Mouse (Mus musculus) skeletal muscle tissue, adult 2 months (tissue): Measurements from ENCODE around the gene Disp1.
A peak's percentile ranks its signal among the peaks of the same experiment; 100 is the strongest.

Experiments used
- DNase-seq: peaks from one replicate; pipeline ENCODE4 v3.0.0-alpha.2; 2012; ENCODE audit warnings: low read depth, low spot score

The Disp1 gene

DNA sequence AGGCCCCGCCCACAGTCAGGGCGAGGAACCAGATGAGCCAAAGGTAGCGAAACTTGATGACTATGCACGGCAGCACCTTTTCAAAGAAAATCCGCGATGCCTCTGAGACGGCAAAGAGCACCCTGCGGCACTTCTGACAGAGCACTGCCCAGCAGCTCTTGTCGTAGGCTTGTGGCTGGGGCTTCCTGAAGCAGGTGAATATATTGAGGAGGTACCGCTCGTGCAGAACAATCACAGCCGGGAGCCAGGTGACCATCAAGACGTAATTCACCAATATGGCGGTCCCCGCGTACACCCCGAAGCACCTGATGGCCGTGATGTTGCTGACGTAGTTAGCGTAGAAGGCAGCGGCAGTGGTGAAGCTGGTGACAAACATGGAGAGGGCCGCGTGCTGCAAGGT is 132.7 kb downstream of the Disp1 start:
- DNase-seq: no peak

DNA sequence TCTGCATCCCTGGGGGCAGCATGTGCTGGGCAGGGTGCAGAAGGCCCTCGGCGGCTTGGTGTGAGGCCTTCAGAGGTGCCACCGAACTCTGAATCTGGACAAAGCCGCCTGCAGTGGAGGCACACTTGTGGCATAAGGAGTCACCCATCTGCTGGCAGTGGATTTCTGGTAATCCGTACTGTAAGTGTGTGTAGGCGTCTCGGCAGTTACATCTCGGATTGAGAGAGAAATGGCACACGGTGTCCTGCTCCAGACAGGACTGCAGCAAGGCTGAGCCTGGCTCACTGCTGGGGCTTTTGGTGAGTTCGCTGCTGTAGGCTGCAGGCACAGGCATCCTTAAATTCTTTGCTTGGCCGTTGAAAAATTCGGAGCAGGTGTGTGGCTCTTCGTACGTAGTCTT is 134.5 kb downstream of the Disp1 start:
- DNase-seq: no peak

DNA sequence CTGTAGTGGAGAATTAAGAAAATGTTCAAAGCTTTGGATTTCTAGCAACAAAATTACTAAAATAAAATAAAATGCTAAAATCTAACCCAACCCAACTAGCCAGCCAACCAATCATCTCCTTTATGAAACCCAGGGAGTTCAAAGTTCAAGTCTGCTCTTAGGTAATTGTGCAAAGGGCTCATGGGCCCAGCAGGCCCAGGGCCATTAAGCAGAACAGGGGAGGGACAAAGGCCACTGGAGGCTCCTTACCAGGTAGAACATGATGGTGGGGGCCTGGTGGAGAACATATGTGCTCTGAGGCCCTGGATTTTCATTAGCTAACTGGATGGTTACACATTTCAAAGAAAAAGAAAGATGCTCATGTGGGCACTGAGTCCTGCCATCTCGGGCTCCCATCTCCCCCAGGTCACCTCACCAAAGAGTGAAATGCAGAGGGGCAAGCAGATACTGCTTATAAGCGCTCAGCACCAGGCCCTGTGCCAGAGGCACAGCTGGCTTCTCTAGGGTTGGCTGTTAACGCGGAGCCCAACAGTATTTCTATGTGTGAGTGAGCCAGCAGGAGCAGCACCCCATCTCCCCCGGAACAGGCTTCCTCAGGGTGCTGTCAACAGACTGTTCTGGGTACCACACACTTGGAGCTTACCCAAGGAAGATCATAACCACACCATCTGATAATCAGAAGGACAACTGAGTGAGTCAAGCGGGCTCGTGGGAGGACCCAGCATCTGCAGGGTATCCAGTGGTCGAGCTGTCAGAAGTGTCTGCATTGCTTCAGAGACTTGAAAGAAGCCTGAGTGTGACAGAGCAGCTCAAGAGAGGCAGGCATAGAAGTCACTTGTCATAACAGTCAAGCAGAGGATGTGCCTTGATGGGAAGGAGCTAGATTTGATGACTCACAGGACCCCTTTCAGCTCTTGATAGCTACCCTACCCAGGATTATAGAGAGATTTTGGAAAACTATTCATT is 137.0 kb downstream of the Disp1 start:
- DNase-seq: no peak

DNA sequence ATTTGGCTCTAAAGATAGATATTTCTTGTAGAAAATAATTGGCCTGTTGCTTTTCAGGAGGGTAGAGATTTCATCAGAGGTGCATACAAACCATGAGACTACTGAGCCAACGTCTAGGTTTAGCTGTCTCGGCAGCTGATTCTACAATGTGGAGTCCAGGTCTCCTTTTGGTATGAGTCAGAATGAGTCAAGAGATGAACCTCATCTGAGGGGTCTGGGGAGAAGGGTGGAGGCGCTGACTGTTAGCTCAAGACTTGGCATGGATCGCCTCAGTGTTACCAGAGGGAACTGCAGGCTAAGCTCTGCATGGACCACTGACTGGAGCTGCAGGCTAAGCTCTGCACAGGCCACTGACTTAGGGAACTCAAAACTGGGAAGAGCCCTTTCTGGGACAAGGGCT is 138.9 kb downstream of the Disp1 start:
- peak; percentile 69 for DNase-seq

DNA sequence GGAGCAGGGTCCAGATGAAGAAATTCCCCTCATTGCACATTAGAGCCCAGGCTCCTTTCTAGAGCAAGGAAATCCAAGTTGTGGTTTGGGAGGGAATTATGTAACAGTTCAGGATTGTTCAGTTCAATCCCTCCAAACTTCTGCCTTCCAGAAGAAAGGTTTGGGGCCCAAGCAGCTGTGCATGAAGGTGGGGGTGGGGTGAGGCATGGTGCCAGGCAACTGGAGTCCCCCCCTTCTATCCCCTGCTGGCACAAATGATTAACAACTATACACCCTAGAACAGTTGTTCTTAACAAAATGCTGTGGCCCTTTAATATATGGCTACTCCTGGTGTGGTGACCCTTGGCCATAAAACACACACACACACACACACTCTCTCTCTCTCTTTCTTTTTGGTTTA is 140.2 kb downstream of the Disp1 start:
- DNase-seq: no peak

DNA sequence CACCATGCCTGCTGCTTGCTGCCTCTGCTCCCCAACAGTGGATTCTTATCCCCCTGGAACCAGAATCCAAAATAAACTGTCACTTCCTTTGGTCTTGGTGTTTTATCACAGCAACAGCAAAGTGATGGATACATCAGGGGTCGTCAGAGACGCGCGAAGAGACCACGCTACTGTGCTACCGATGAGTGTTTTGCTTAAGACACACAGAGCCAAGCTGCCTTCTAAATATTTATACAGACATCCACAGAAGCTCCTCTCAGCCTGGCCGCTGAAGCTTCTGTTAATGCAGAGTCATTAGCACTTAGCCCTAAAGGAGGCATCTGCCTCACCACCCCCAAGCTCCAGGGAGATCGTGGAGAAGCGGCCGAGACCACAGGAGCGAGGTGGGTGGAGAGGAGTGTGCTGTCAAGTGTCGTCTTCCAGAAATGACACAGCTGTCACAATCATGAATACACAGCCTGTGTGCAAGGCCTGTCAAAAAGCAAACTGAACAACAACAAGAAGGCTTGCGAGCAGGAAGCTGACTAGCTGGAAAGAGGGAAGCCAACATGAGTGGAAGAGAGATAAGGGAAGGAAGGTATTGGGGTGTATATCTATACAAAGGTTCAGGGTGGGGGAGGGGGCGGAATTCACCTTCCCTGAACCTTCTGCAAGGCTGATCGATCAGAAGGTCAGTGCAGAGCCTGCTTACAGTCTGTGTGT is 146.1 kb downstream of the Disp1 start:
- DNase-seq: no peak

DNA sequence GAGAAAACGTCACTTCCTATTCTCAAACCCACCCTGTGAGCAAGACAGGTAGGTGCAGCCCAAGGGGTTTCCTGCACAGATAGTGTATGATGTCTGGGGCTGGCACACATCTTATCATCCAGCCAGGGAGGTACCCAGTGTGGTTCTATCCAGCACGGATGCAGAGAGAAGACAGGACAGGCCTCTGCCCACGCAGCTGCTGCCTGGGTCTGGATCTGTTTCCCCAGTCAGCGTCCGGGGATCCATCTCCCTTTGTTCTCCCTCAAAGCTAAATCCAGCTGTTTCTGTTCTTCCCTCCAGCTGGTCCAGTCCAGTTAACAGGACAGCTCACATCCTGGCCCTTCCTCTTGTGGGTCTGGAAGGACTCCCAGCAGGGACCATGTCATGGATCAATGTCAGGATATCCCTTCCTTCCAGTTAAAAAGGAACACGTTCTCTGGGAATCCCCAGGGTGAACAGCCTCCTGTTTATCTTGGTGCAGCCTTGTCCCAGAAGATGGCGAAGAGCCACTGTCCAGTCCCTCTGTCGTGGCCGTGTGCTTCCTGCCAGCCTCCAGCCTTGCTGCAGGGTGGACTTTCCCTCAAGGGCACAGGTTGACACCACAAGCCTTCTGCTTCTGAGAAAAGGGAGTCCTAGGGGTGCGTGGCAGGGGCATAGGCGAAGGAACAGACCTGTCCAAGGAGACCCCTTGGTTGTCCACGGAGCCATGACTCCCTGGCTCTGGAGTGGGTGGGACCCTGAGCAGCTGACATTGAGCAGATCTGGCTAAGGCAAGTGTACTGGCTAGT is 148.9 kb downstream of the Disp1 start:
- peak; percentile 73 for DNase-seq

DNA sequence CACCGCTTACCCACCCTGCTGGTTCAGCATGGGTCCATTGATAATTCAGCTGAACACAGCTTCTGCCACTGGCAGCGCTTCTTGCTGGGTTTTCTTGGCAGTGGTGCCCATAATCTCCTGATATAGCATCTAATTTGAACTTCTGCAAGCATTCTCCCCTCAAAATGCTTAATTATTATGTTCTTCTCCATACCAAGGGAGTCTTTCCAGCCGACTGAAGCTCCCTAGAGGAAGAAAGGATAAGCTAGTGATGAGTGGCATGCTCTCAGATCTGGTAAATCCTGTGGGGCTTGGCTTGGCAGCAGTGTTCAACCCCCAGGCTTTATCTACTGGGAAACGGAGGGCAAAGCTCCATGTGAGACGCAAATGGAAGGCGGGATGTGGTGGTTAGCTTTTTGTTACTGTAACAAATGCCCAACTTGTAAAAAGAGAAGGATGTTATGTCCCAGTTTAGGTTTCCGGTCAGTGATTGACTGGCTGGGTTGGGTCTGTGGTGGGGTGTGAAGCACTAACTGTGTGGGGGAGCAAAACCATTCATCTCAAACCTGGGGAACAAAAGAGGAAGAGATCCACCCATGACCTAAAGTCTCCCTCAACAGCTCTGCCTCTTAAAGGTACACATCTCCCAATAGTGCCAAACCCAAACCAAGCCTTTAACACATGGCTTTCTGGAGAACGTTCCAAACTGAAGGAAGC is 151.2 kb downstream of the Disp1 start:
- DNase-seq: no peak

DNA sequence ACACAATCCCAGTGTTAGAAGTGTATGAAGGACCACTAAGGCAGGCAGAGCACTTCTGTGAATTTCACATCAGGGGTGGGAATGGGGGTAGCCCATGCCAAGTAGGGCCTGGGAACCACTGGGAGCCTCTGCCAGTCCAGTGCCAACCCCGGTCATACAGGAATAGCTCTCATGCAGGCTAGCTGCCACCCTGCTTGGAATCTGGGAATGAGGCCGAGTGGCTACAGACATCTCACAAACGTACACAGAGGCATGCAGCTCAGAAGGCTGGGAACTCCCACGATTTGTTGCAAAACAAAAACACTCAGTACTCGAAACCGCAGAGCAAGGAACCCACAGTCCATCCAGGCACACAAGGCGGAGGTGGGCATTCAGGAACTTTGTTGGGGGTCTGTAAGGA is 153.5 kb downstream of the Disp1 start:
- no peak for DNase-seq

DNA sequence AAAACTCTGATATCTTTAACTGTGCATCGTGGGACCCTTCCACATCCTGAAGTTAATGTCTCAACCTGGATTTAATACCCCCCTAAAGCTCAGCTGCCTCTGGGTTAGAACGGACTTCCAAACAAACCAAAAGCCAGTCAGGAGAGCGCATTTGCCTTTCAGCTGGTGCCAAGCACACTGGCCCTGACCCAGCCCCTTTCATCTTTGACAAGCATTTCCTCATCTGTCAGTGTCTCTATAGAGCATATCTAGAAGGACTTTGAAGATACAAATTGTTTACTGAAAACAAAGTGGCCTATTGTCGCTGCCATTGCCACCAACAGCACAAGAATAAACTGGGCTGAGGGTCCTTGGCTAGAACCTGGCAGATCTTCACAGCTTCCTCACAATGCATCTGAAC is 154.3 kb downstream of the Disp1 start:
- no peak for DNase-seq

DNA sequence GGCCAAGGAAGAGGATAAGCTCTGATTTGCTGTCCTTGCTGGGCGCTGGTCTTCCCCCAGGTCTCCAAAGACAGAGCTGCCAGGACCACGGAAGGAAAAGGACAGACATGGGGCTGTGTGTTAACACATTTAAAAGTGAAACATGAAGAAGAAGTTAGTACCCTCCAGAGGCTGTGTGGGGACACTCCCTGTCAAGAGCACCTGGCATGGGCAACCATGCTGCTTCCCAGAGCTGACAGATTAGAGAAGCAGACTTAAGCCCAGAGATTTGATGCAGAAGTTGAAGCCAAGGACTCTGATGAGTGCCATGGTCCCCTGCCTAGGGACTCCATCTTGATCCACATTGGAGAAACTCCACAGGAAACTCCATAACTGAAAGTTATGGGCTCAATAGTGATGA is 160.7 kb downstream of the Disp1 start:
- no peak for DNase-seq

DNA sequence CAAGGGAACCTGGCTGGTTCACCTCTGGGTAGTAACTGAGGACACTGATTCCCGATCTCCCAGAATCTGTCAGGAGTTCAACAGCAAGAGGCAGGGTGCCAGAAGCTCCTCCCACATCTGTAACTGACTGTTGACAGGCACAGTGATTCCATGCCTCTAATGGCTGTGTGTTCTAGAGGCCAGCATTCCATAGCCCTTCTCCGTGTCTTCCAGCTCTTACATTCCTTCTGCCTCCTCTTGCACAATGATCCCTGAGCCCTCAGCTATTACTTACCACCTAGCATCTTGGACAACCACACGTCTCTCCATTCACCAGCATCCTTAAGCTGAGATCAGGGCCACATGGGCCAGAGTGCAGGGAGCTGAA is 165.1 kb downstream of the Disp1 start:
- peak; percentile 69 for DNase-seq

DNA sequence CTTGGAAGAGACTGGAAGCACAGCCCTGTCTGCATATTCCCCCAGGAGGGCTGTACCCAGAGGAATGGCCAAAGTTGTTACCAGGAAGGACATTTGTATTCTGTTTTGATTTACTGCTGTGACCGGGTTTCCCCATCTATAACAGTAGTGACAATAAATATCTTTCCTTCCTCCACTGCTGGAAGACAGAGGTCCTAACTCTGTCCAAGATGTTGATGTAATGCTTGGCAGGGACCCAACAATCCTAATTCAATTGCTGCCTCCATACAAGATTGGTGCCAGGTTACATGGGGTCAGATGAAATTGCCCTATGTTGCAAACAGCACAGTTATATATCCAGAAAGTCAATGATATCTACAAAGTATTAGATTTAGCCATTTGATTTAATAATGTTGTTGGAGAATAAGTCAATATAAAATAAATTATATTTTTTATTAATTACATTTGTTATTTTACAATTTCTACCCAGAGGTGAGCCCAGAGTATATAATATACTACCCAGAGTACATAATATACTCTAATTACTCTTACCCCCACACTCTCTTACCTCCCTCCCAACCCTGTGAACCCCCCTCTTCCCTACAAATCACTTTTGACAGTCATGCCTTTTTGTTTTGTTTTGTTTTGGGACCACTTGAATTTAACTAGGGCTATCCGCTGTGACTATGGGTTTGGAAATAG is 165.6 kb downstream of the Disp1 start:
- peak; percentile 80 for DNase-seq

DNA sequence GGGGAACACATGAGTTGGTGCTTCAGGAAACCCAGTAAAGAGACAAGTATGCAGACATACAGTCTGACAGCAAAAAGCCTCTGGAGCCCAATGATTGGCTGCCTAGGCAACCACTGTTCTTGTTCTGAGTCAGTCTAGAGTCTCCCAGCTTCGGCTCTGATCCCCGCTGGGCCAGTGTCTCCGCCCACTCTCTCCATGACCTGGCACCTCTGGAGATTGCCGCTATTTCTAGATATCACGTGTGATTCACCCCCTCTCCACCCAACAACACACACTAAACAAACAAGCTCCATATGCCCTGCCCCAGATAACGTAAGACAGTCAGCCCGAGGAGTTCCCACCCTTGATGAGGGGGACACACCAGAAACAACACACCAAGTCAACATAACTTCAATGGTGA is 168.7 kb downstream of the Disp1 start:
- DNase-seq: no peak

DNA sequence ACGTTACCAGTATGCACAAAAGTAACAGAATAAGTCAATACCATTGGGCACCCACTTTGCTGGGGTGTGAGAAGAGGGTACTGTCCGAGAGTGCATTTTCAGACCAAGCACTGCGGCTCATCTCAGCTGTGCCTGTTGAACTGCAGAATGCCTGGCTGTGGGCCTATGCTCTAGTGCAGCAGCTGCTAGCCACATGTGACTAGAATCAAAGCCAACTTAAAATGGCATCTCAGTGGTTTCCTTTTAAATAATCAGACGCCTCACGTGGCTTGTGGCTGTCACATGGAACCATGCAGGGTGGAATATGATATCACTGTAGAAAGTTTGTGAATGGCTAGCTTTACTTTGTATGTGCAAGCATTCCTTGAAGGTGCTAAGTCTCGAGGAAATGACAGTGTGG is 172.0 kb downstream of the Disp1 start:
- peak; percentile 54 for DNase-seq

DNA sequence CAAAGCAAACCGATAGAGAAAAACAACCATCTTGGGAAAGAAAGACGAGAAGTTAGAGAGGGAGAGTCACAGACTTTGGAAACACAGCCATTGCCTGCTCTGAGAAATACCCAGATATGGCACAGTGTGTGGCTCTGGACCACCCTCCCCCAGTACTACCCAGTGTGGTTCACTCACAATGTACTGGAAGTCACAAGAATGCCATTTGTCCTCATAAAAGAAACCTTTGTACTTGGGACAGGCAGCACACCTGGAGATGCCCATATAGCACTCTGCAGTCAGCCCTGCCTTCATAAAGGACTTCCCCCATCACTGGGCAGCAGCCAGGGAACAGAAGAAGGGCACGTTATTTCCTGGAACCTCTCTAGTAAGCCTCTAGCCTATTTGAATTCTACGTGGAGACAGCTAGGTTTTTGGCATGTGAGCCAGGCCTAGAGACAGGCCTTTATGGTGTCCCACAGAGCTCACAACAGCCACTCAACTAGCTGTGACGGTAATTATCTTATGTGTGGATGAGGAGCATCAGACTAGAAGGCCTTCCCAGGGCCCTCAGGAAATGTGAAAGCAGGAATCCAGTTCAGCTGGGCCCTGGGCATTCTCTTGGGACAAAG is 173.3 kb downstream of the Disp1 start:
- DNase-seq: no peak

DNA sequence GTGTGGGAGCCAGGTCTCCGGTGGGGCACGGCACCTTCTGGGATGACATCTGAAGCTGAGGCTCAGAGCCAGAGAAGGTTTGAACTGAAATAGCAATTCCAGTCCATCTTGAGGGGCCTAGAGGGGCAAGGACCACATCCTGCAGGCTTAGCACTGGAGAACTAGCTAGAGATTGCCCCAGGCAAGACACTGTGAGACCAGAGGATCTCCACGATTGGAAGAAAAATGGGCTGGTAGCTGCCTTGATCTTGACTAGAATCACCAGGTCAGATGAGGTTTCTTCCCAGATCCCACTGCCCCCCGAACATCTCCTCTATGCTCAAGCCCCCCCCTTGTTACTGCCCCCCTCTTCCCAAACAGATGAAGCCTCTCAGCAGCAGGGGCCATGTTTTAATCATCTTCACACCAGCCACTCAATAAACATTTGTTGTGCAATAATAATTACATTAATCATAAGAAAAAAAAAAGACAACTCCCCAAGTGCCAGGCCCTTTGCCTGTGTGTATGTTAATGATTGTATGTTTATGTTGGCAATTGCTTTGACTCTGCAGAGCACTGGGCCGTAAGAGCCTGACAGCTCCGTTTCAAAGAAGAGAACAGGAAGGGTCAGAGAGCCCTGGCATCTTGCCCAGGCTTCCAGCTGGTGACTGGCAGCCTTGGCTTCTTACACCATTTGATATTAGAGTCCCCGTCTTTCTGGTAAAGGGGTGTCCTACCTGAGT is 174.0 kb downstream of the Disp1 start:
- DNase-seq: peak; percentile 43

DNA sequence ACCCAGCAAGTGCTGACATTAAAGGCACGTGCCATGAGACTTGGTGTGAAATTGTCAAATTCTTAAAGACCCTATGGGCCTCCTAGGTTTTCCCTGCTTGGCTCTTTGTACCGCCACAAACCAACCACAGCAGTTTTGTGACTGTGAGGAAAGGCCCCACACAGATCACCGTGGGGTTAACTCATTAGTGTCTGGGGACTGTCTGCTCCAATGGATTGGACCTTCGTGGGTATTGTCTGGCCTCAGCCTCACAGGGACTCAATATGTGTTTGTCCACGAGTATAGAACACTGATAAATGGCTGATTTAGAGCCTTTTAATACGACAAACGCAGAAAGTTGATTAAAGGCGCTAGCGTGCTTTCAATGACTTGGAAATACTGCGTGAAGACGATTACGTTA is 175.2 kb downstream of the Disp1 start:
- no peak for DNase-seq

DNA sequence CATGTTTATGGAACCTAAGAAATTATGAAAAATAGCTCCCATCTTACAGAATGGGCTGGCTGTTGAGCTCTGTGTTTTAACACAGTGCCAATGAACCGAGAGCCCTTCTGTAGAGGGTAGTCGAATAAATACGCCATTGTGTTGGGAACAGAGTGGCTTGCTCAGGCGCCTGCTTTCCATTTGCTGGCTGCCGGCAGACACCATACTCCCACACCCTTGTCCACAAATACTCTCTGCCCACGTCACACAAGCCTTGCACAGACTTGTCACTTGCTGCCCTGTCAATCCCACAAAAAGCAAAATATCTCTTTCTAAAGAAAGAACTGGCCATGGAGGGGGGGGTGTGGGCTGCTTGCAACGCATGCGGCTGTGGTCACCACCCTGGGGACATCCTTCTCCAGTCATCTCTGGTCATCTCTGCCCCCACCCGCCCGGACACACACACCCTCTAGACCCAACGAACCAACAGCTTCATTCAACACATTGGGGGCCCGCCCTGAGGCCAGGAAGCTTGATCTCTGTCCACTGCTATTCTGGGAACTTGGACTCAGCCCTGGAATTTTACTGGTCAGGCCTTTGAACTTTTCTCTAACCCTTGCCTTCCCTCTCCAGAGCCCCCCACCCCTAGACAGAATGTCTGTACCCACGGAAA is 178.0 kb downstream of the Disp1 start:
- peak; percentile 34 for DNase-seq
